Mouse (Mus musculus) ES-E14 (cell line): Measurements from ENCODE around the gene Olfr70.

Experiments used
- CHD2 ChIP-seq: IDR thresholded peaks from 2 replicates; pipeline ENCODE4 v1.6.1; 2014; ENCODE audit warnings: mild to moderate bottlenecking, low read depth, low read length, inconsistent platforms
- MAFK ChIP-seq: IDR thresholded peaks from 2 replicates; pipeline ENCODE4 v1.6.1; 2014; ENCODE audit warnings: mild to moderate bottlenecking, low read depth, low read length, inconsistent platforms; ENCODE audit not compliant: insufficient read depth

DNA sequence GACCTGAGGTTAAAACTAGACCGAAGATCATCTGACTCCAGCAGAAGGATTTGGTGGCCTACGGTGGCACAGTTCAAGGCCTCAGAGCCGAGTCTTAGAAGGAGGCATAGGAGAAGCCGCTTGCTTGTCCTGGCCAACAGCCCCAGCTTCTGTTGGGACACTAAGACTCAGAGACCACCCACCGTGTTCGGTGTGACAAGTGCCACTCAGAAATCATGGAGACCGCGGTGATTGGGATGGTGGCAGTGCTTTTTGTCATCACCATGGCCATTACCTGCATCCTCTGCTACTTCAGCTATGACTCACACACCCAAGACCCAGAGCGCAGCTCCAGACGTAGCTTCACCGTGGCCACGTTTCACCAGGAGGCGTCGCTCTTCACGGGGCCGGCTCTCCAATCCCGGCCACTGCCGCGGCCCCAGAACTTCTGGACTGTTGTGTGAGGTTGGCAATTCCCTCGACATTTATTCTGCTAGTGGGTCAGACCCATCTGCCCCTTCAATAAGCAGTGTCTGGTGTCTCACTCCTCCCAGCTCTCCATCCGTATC, 30.2 kb upstream of the Olfr70 start:
- TF ChIP-seq CHD2: no peak
- no peak for TF ChIP-seq MAFK
